Mouse (Mus musculus) lung, embryonic 14.5 days (tissue): Measurements from ENCODE around the gene Ube2o. TPM values are rescaled to one million over a fixed set of nuclear protein-coding genes. Genes with fewer than 3 reads are reported as not detected.

Experiments
- ATAC-seq: fragments of 200-750 bp; cut with Nextera tagmentation; 2 replicates; pipeline ENCODE4 v1.8.0; 2017; ENCODE audit warnings: mild to moderate bottlenecking, moderate TSS enrichment, moderate library complexity; ENCODE audit not compliant: insufficient read depth
- DNase-seq: peaks from one replicate; pipeline ENCODE4 v3.0.0-alpha.2; 2015
- H3K27ac ChIP-seq: fragments of 300-500 bp; sonication (generic); 2 replicates; pipeline ENCODE4 v1.5.1; 2014; ENCODE audit warnings: low read depth, mild to moderate bottlenecking, moderate library complexity
- H3K27me3 ChIP-seq: fragments of 300-500 bp; sonication (generic); 2 replicates; pipeline ENCODE4 v1.6.1; 2014; ENCODE audit warnings: low read length, control low read depth; ENCODE audit not compliant: insufficient read depth
- H3K36me3 ChIP-seq: fragments of 300-500 bp; sonication (generic); 2 replicates; pipeline ENCODE4 v1.6.1; 2014; ENCODE audit warnings: control low read depth; ENCODE audit not compliant: insufficient read depth
- H3K4me1 ChIP-seq: fragments of 300-500 bp; sonication (generic); 2 replicates; pipeline ENCODE4 v1.6.1; 2014; ENCODE audit warnings: antibody characterized with exemption, control low read depth; ENCODE audit not compliant: insufficient read depth
- H3K4me2 ChIP-seq: fragments of 300-500 bp; sonication (generic); 2 replicates; pipeline ENCODE4 v1.6.1; 2014; ENCODE audit warnings: mild to moderate bottlenecking
- H3K4me3 ChIP-seq: fragments of 300-500 bp; sonication (generic); 2 replicates; pipeline ENCODE4 v1.5.1; 2014; ENCODE audit warnings: low read depth, low read length
- H3K9ac ChIP-seq: fragments of 300-500 bp; sonication (generic); 2 replicates; pipeline ENCODE4 v1.6.1; 2014
- H3K9me3 ChIP-seq: fragments of 300-500 bp; sonication (generic); 2 replicates; pipeline ENCODE4 v1.6.1; 2016; ENCODE audit warnings: low read depth, low read length, control low read depth
- CTCF ChIP-seq: IDR thresholded peaks from 2 replicates; pipeline ENCODE4 v1.5.1; 2016; ENCODE audit warnings: antibody characterized with exemption, low read depth
- WGBS: fragments of 180-500 bp; shearing (Covaris S2); extraction: QIAGEN DNeasy Blood & Tissue Kit; methylation state at CpG from one replicate; pipeline ENCODE4 v1.1.7; 2014; 5-methylcytosine and 5-hydroxymethylcytosine counted together
- polyA plus RNA-seq: library from polyadenylated mRNA; unstranded; fragments of >200 nt; fragmentation: Nextera tagmentation; extraction: Ambion mirVana; gene quantifications from 2 replicates; pipeline ENCODE4 v1.2.1, GENCODE M21; 2014

Gene Ube2o
- polyA plus RNA-seq, 1 experiment from 2014 or later, result 22.8 TPM

DNA sequence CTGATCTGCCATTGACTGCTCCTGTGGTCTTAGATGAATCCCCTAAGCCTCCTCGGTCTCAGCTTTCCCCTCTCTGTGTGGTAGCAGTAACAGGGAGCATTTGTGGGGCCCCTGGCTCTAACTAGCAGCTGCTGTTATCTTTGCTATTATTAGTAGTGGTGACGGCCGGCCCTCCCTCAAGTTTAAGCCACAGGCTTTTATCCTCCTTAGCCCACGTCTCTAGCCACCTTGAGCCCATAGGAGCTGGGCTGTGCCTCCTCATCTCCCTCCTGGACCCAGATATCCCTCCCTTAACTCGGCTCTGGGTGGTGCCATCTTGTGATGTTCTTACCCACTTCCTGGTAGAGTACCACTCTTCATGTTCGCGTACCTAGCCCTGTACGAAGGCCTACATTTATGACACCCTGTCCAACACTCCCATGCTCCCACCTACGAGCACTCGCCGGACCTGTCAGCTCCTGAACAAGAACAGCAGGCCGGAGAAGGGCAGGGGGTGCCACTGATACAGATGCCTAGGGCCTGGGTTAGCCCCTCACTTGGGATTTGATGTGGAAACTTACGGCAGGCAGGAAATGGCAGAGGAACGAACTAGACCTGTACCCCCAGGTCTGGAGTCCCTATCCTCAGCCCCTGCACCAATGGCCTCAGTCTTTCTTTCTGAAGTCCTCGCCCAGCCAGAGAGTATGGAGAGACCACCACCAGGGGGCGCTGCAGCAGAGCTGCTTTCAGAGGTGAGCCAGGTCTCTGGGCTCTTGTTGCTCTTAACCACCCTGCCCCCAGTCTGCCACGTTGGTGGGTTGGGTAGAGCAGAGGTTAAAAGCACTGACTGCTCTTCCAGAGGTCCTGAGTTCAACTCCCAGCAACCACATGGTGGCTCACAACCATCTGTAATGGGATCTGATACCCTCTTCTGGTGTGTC lies 44.1 kb upstream of the Ube2o start:
- Histone ChIP-seq H3K4me2 (no peak overlapping the region), H3K27ac (no peak overlapping the region), H3K9me3 (no peaks in the 10 kb centered on the region), H3K4me3 (no peak overlapping the region), H3K9ac (no peak overlapping the region), H3K4me1 (peaks cover 26% of the 10 kb centered on the region), H3K27me3 (no peaks in the 10 kb centered on the region), H3K36me3 (no peaks in the 10 kb centered on the region)
- peak; percentile 75 for TF ChIP-seq CTCF
- 73% methylated on average over 17 of the region's 17 CpGs for WGBS
- no peak for ATAC-seq
- peak; percentile 61 for DNase-seq

GRCm38 (mm10) chr11:116624131-116624832 lies 43.0 kb upstream of the Ube2o start:
- H3K27ac ChIP-seq, result peak overlapping the region; percentile 40; the same call in 1 of the 2 replicates
- no peaks in the 10 kb centered on the region for H3K9me3 ChIP-seq
- ATAC-seq (peak; percentile 25), DNase-seq (peak; percentile 88)
- H3K4me1 ChIP-seq, result peaks cover 36% of the 10 kb centered on the region
- H3K4me3 ChIP-seq, result peak overlapping the region; percentile 70
- 11% methylated on average over 42 of the region's 42 CpGs for WGBS
- no peaks in the 10 kb centered on the region for H3K27me3 ChIP-seq
- 0 out of 2 replicates have a peak, but pooled peaks have one; percentile 6 for TF ChIP-seq CTCF
- H3K9ac ChIP-seq, result peak overlapping the region; percentile 70
- no peaks in the 10 kb centered on the region for H3K36me3 ChIP-seq
- H3K4me2 ChIP-seq, result peak overlapping the region; percentile 89

GRCm38 (mm10) chr11:116623281-116624124 lies 42.3 kb upstream of the Ube2o start:
- ATAC-seq (no peak; the same call in 1 of the 2 replicates), DNase-seq (no peak)
- no peaks in the 10 kb centered on the region for H3K9me3 ChIP-seq
- H3K27me3 ChIP-seq, result no peaks in the 10 kb centered on the region
- H3K27ac ChIP-seq, result peak overlapping the region; percentile 40; the same call in 1 of the 2 replicates
- H3K36me3 ChIP-seq, result no peaks in the 10 kb centered on the region
- WGBS, result 7% methylated on average over 40 of the region's 40 CpGs
- H3K4me3 ChIP-seq, result peak overlapping the region; percentile 70
- TF ChIP-seq CTCF, result peak; percentile 1; the same call in 1 of the 2 replicates
- peak overlapping the region; percentile 70 for H3K9ac ChIP-seq
- peak overlapping the region; percentile 89 for H3K4me2 ChIP-seq
- peaks cover 42% of the 10 kb centered on the region for H3K4me1 ChIP-seq

DNA sequence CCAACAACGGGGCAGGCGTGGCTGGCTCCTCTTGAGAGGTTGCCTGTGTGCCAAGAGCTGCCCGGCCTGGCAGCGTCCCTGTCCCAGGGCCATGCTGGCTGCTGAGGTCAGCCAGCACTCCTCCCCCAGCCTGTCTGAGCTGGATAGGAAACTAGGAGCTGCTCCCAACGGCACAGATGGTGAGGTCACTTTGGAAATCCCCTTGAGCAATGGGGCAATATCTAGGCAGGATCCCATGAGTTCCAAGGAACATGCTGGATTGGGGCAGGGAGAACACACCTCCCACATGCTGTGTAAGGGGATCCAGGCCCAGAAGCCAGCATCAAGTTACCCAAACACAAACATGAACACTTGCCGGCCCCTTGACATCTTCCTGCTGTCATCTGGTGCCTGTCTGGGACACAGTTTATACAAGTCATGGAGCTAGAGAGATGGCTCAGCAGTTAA lies 40.0 kb upstream of the Ube2o start:
- DNase-seq (peak; percentile 90), ATAC-seq (peak; percentile 78)
- Histone ChIP-seq H3K4me1 (peaks cover 50% of the 10 kb centered on the region), H3K27me3 (no peaks in the 10 kb centered on the region), H3K27ac (peak overlapping the region; percentile 84), H3K36me3 (no peaks in the 10 kb centered on the region), H3K9me3 (no peaks in the 10 kb centered on the region), H3K4me3 (no peak overlapping the region), H3K4me2 (peak overlapping the region; percentile 89), H3K9ac (peak overlapping the region; percentile 25)
- 10% methylated on average over 6 of the region's 6 CpGs for whole genome bisulfite sequencing
- TF ChIP-seq CTCF, result no peak

- peak overlapping the region; percentile 25 for H3K9ac ChIP-seq
- peaks cover 55% of the 10 kb centered on the region for H3K4me1 ChIP-seq
- peak overlapping the region; percentile 84 for H3K27ac ChIP-seq
- H3K36me3 ChIP-seq, result no peaks in the 10 kb centered on the region
- WGBS, result 61% methylated on average over 10 of the region's 10 CpGs
- TF ChIP-seq CTCF, result no peak
- ATAC-seq, result peak; percentile 23
- peak; percentile 68 for DNase-seq
- 0 out of 2 replicates have a peak overlapping the region, but pooled peaks have one; percentile 3 for H3K4me3 ChIP-seq
- no peaks in the 10 kb centered on the region for H3K27me3 ChIP-seq
- no peaks in the 10 kb centered on the region for H3K9me3 ChIP-seq
- peak overlapping the region; percentile 89 for H3K4me2 ChIP-seq
These were observed 39.5 kb upstream of the Ube2o start for GRCm38 (mm10) chr11:116620559-116621253.

DNA sequence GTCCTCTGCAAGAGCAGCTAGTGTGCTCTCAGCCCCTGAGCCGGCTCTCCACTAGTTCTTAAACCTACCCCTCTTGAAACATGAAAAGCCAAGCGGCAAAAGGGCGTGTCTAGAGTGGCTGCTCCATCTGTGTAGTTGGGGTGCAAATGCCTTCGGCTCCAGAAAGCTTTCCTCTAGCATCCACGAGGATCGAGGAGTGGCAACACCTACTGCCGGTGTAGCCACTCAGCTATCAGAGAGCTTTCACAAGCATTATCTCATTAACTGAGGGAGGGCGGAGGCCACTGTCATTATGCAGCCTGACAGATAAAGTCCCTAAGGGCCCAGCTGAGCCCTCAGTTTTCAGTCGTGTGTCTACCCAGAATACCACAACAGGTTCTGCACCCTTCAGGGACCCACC lies 38.8 kb upstream of the Ube2o start:
- ATAC-seq (no peak), DNase-seq (peak; percentile 57)
- H3K9me3 ChIP-seq, result no peaks in the 10 kb centered on the region
- H3K27ac ChIP-seq, result peak overlapping the region; percentile 84
- no peak overlapping the region for H3K9ac ChIP-seq
- no peak overlapping the region for H3K4me3 ChIP-seq
- H3K36me3 ChIP-seq, result no peaks in the 10 kb centered on the region
- TF ChIP-seq CTCF, result no peak
- H3K4me2 ChIP-seq, result peak overlapping the region; percentile 89
- no peaks in the 10 kb centered on the region for H3K27me3 ChIP-seq
- 24% methylated on average over 9 of the region's 9 CpGs for WGBS
- peaks cover 60% of the 10 kb centered on the region for H3K4me1 ChIP-seq
